8 mouse cellular contexts compared by ENCODE assay signal in the genomic region with DNA sequence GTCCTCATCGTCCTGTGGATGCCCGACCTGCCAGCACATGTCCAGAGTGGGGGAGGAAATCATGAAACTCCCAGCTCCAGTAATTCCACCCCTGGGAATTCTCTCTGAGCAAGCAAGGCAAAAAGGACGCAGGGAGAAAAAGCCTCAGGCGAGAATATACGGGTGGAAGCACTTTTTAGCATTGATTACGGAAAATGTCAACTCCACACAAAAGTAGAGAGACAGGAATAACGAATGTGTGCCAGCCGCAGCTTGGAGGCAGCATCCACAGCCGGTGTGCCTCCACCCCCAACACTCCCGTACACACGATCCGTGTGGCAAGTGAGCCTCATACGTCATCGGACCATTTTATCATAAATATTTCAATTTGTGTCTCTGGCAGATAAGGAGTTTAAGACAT.
A peak's percentile ranks its signal among the peaks of the same experiment; 100 is the strongest.
DNase-seq lines count a peak whose midpoint lies in the region; ATAC-seq and TF ChIP-seq lines count a peak whose summit lies in the region.
"Had no signal": no experiment of that assay in that cellular context is flagged by ENCODE, and none has a peak within 500 bp of the region (broad histone marks: within the 10 kb centered on the region; RNA-seq: fewer than 3 reads in every experiment).

No protein-coding gene starts in this region.

- TF ChIP-seq CTCF in heart, adult 2 months (IDR thresholded peaks at IDR 0.05), result no peak

- TF ChIP-seq POLR2A in heart, adult 2 months (IDR thresholded peaks at IDR 0.05; ENCODE audit: insufficient read depth, low read depth, low read length), result no peak

- intact Hi-C loops in heart, adult 2 months (cut with DNase I), result loop anchor here (5.0 kb wide), 1 partner anchor 302 kb away; no protein-coding TSS in a partner anchor

- H3K4me1 ChIP-seq in heart, adult 2 months (ENCODE audit: control insufficient read depth, insufficient read depth, low read length), result no peaks in the 10 kb centered on the region
- peaks cover 5% of the 10 kb centered on the region; the same call in 1 of the 2 replicates for H3K4me1 ChIP-seq in heart, embryonic 12.5 days (replicated peaks)
- peaks cover 73% of the 10 kb centered on the region for H3K4me1 ChIP-seq in midbrain, embryonic 15.5 days
- H3K4me1 ChIP-seq in liver, embryonic 12.5 days, result no peaks in the 10 kb centered on the region

- H3K79me2 ChIP-seq in heart, adult 2 months (replicated peaks; ENCODE audit: control insufficient read depth, insufficient read depth, low read length), result no peaks in the 10 kb centered on the region

- no peak overlapping the region for H3K4me2 ChIP-seq in heart, embryonic 12.5 days
- 0 out of 2 replicates have a peak overlapping the region, but pooled peaks have one; percentile 5 for H3K4me2 ChIP-seq in midbrain, embryonic 15.5 days
- no peak overlapping the region for H3K4me2 ChIP-seq in liver, embryonic 12.5 days
- H3K4me2 ChIP-seq: limb, embryonic 15.5 days had no signal

- no peak overlapping the region for H3K9ac ChIP-seq in heart, adult 2 months (ENCODE audit: low read depth, low read length)
- H3K9ac ChIP-seq in heart, embryonic 12.5 days, result no peak overlapping the region
- no peak overlapping the region for H3K9ac ChIP-seq in midbrain, embryonic 15.5 days
- no peak overlapping the region for H3K9ac ChIP-seq in liver, embryonic 12.5 days
- H3K9ac ChIP-seq: limb, embryonic 15.5 days had no signal

- no peak for DNase-seq in heart, adult 2 months
- DNase-seq in MN1 (ENCODE audit: low spot score), result peak; percentile 37
- DNase-seq in cerebellum, adult 8-10 months, result peak; percentile 33
- no peak for DNase-seq in lung, postnatal 4 days

- 33% methylated on average over 14 of the region's 14 CpGs for WGBS in heart, adult 2 months
- 75% methylated on average over 14 of the region's 14 CpGs for WGBS in heart, embryonic 12.5 days
- 29% methylated on average over 14 of the region's 14 CpGs for WGBS in midbrain, embryonic 15.5 days
- 66% methylated on average over 14 of the region's 14 CpGs for WGBS in liver, embryonic 12.5 days (ENCODE audit: insufficient replicate concordance)

- peak overlapping the region; percentile 80 for H3K27ac ChIP-seq in heart, adult 2 months
- no peak overlapping the region for H3K27ac ChIP-seq in heart, embryonic 12.5 days (ENCODE audit: poor library complexity, severe bottlenecking)
- peak overlapping the region; percentile 81 for H3K27ac ChIP-seq in midbrain, embryonic 15.5 days
- H3K27ac ChIP-seq in liver, embryonic 12.5 days, result no peak overlapping the region
- H3K27ac ChIP-seq: limb, embryonic 15.5 days had no signal

- ATAC-seq in heart, embryonic 12.5 days (ENCODE audit: insufficient number of reproducible peaks, low FRiP score), result no peak
- ATAC-seq in midbrain, embryonic 15.5 days (replicated peaks), result 0 out of 2 replicates have a peak, but pooled peaks have one; percentile 26
- ATAC-seq in liver, embryonic 12.5 days, result no peak

- no peaks in the 10 kb centered on the region for H3K36me3 ChIP-seq in heart, adult 2 months (ENCODE audit: control insufficient read depth, insufficient read depth, low read length)
- no peaks in the 10 kb centered on the region for H3K36me3 ChIP-seq in heart, embryonic 12.5 days
- H3K36me3 ChIP-seq in midbrain, embryonic 15.5 days (replicated peaks), result no peaks in the 10 kb centered on the region
- no peaks in the 10 kb centered on the region for H3K36me3 ChIP-seq in liver, embryonic 12.5 days
- H3K36me3 ChIP-seq: limb, embryonic 15.5 days had no signal

- no peak for TF ChIP-seq EP300 in heart, adult 2 months (IDR thresholded peaks at IDR 0.05; ENCODE audit: insufficient read depth, low read depth, low read length)

- H3K9me3 ChIP-seq in heart, embryonic 12.5 days (replicated peaks), result no peaks in the 10 kb centered on the region
- H3K9me3 ChIP-seq in midbrain, embryonic 15.5 days, result no peaks in the 10 kb centered on the region
- no peaks in the 10 kb centered on the region for H3K9me3 ChIP-seq in liver, embryonic 12.5 days (replicated peaks)
- H3K9me3 ChIP-seq: limb, embryonic 15.5 days had no signal

- H3K4me3 ChIP-seq in heart, adult 2 months, result peak overlapping the region; percentile 27
- H3K4me3 ChIP-seq in heart, embryonic 12.5 days, result no peak overlapping the region
- no peak overlapping the region for H3K4me3 ChIP-seq in midbrain, embryonic 15.5 days
- no peak overlapping the region for H3K4me3 ChIP-seq in liver, embryonic 12.5 days
- H3K4me3 ChIP-seq: limb, embryonic 15.5 days had no signal

- no peaks in the 10 kb centered on the region for H3K27me3 ChIP-seq in heart, adult 2 months (ENCODE audit: control insufficient read depth, insufficient read depth, low read length)
- peaks cover 30% of the 10 kb centered on the region for H3K27me3 ChIP-seq in heart, embryonic 12.5 days (replicated peaks)
- H3K27me3 ChIP-seq in midbrain, embryonic 15.5 days (replicated peaks), result no peaks in the 10 kb centered on the region
- H3K27me3 ChIP-seq in liver, embryonic 12.5 days (replicated peaks), result peaks cover 30% of the 10 kb centered on the region; the same call in 1 of the 2 replicates

Comparison
In these comparisons a context has a peak if more than half of its experiments do, and no peak if none do; other contexts are left out.
1. H3K27ac ChIP-seq: peak in heart, adult 2 months (single experiment) and midbrain, embryonic 15.5 days (single experiment); none in heart, embryonic 12.5 days (single experiment) and liver, embryonic 12.5 days (single experiment).
2. DNase-seq: peak in MN1 (single experiment) and cerebellum, adult 8-10 months (single experiment); none in heart, adult 2 months (0 of 2) and lung, postnatal 4 days (0 of 2).